Mouse (Mus musculus): Measurements from ENCODE around the gene Cenpb.

Gene Cenpb

DNA sequence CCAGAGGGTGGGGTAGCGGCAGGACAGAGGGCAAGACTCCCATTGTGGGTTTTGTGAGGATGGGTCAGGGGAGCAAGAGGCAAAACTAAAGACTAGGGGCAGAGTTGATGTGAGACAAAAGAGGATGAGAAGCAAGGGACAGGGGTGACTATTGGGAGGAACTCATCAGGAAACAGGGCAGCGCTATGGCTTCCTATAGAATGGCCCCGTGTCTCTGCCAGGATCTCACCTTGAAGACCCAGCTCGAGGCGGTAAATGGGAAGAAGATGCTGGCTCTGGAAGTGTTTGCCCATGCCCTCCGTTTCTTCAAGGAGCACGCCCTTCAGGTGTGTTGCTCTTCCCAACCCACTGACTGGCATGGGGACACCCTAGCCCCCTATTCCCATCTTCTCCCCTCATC is 41.1 kb downstream of the Cenpb start:
- DNase-seq (ENCODE audit: low read depth, low spot score), result no peak

DNA sequence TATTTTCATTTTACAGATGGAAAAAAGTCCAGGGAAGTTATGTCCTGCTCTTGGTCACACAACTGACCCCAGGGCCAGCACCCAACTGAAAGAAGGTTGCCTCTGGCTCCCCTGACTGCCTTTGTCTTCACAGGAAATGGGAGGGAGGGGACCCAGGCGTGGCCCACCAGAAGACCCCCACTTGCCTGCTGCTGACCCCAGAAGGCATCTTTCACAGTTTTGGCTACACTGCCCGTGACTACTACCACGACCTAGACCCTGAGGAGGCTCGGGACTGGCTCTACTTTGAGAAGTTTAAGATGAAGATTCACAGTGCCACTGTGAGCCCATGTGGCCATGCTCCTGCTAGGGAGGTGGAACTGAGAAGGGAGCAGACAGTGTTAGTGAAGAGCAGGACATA is 41.6 kb downstream of the Cenpb start:
- no peak for DNase-seq (ENCODE audit: low read depth, low spot score)

GRCm38 (mm10) chr2:131135521-131136139 is 44.2 kb downstream of the Cenpb start:
- no peak for DNase-seq (ENCODE audit: low read depth, low spot score)

GRCm38 (mm10) chr2:131134826-131135400 is 45.0 kb downstream of the Cenpb start:
- no peak for DNase-seq (ENCODE audit: low read depth, low spot score)

GRCm38 (mm10) chr2:131134381-131134780 is 45.5 kb downstream of the Cenpb start:
- DNase-seq (ENCODE audit: low read depth, low spot score), result no peak

DNA sequence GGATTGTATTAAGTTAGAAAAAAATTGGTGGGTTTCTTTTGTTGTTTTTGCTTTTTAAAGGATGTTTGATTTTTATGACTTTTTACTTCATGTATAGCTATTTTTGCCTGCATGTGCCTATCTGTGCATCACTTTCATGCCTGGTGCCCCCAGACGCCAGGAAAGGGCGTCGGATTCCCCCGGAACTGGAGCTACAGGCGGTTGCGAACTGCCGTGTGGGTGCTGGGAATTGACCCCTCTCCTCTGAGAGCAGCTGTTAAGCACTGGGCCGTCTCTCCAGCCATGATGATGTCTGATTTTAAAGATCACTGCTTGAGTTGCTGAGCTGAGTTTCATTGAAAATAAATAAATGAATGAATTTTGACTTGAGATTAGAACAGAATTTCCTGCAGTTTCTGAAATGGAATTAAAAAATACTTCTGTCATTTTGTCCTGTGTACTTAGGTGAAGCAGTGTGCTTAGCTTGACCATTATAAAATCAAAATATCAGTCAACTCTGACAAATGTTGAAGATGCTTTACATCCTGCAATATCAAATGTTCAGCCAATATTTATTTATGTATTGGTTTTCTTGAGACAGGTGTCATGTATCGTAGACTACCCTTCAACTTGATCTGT is 46.8 kb downstream of the Cenpb start, which contains the start of gene Gm11037:
Gene Gm11037, plus strand, starts transcription at position 568 of the 618 bp plus-strand sequence.
- DNase-seq (ENCODE audit: low read depth, low spot score), result no peak

GRCm38 (mm10) chr2:131132111-131132888 is 47.6 kb downstream of the Cenpb start:
- no peak for DNase-seq (ENCODE audit: low read depth, low spot score)

DNA sequence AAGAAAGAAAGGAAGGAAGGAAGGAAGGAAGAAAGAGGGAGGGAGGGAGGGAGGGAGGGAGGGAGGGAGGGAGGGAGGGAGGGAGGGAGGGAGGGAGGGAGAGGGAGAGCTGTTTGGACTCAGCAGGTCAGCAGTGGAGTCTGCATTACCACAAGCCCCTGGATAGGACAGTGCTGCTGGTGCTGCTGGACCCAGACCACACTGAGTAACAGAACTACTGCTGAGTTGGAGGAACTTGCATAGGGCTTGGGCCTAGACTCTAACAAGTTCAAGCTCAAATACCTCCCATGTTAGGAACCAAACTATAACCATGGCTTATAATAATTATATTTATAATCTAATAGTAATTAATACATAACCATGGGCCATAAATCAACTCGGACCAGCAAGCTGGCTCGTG is 49.0 kb downstream of the Cenpb start:
- no peak for DNase-seq (ENCODE audit: low read depth, low spot score)

DNA sequence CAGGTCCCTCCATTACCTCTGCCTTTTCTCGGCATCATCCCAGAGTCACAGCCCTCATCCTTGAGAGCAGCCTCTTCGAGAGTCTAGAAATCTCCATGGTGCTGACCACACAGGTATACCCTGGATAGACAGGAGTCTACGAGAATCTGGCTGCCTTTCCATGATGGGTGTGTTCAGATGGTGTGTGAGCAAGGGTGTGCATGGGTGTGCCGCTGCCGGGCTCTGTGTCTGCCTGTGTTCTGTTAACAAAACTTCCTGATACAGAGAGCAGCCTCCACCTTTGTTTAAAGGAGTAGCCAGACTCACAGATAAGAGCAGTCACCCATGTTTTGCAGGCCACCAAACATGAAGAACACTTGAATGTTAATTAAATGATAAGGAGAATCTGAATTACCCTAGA is 50.0 kb downstream of the Cenpb start:
- no peak for DNase-seq (ENCODE audit: low read depth, low spot score)

- no peak for DNase-seq (ENCODE audit: low read depth, low spot score)
Observed at GRCm38 (mm10) chr2:131128636-131129157, 51.2 kb downstream of the Cenpb start.

- DNase-seq (ENCODE audit: low read depth, low spot score), result no peak
Observed at GRCm38 (mm10) chr2:131128211-131128610, 51.7 kb downstream of the Cenpb start.

- DNase-seq (ENCODE audit: low read depth, low spot score), result no peak
Observed at GRCm38 (mm10) chr2:131127161-131127730, 52.6 kb downstream of the Cenpb start, which contains the start of gene Hspa12b. TSS of gene Hspa12b (plus strand) at chr2:131127280.

GRCm38 (mm10) chr2:131125964-131126815 is 53.7 kb downstream of the Cenpb start:
- no peak for DNase-seq (ENCODE audit: low read depth, low spot score)

All from CD4-positive, CD25-positive, alpha-beta regulatory T cell, adult 2 months (primary cell).